Mouse (Mus musculus) lung, embryonic 15.5 days (tissue): ENCODE results near the gene Il18rap. TPM values are rescaled to one million over a fixed set of nuclear protein-coding genes. Genes with fewer than 3 reads are reported as not detected.

Experiments used
- ATAC-seq: fragments of 200-750 bp; cut with Nextera tagmentation; 2 replicates; pipeline ENCODE4 v1.8.0; 2017; ENCODE audit warnings: moderate number of reproducible peaks, borderline replicate concordance; ENCODE audit not compliant: low FRiP score, low TSS enrichment; ENCODE audit errors: extremely low read depth
- H3K27ac ChIP-seq: fragments of 300-500 bp; sonication (generic); 2 replicates; pipeline ENCODE4 v1.5.1; 2015; ENCODE audit warnings: moderate library complexity, mild to moderate bottlenecking, inconsistent platforms
- H3K27me3 ChIP-seq: fragments of 300-500 bp; sonication (generic); 2 replicates; pipeline ENCODE4 v1.6.1; 2015; ENCODE audit warnings: inconsistent platforms
- H3K36me3 ChIP-seq: fragments of 300-500 bp; sonication (generic); 2 replicates; pipeline ENCODE4 v1.6.1; 2015; ENCODE audit warnings: inconsistent platforms
- H3K4me1 ChIP-seq: fragments of 300-500 bp; sonication (generic); 2 replicates; pipeline ENCODE4 v1.6.1; 2015; ENCODE audit warnings: inconsistent platforms
- H3K4me2 ChIP-seq: fragments of 300-500 bp; sonication (generic); 2 replicates; pipeline ENCODE4 v1.6.1; 2015; ENCODE audit warnings: inconsistent platforms, mild to moderate bottlenecking, moderate library complexity
- H3K4me3 ChIP-seq: fragments of 300-500 bp; sonication (generic); 2 replicates; pipeline ENCODE4 v1.5.1; 2015; ENCODE audit warnings: mild to moderate bottlenecking, inconsistent platforms
- H3K9ac ChIP-seq: fragments of 300-500 bp; sonication (generic); 2 replicates; pipeline ENCODE4 v1.6.1; 2015; ENCODE audit warnings: inconsistent platforms
- H3K9me3 ChIP-seq: fragments of 300-500 bp; sonication (generic); 2 replicates; pipeline ENCODE4 v1.6.1; 2016; ENCODE audit warnings: inconsistent platforms
- WGBS: fragments of 180-500 bp; shearing (Covaris S2); methylation state at CpG from one replicate; pipeline ENCODE4 v1.1.7; 2015; 5-methylcytosine and 5-hydroxymethylcytosine counted together
- polyA plus RNA-seq: library from polyadenylated mRNA; unstranded; fragments of >200 nt; fragmentation: Nextera tagmentation; extraction: Ambion mirVana; gene quantifications from 2 replicates; pipeline ENCODE4 v1.2.1, GENCODE M21; 2015

The Il18rap gene
- polyA plus RNA-seq, 1 experiment from 2014 or later = 0.17 TPM

- no peaks in the 10 kb centered on the region for H3K36me3 ChIP-seq
- WGBS = 75% methylated on average over 4 of the region's 4 CpGs
Measured at GRCm38 (mm10) chr1:40494594-40494993, 20.6 kb upstream of the Il18rap start.

GRCm38 (mm10) chr1:40499708-40500107 is 15.5 kb upstream of the Il18rap start:
- Histone ChIP-seq H3K9ac (no peak overlapping the region), H3K36me3 (no peaks in the 10 kb centered on the region)
- no peak for ATAC-seq

More at GRCm38 (mm10) chr1:40494594-40494993, 20.6 kb upstream of the Il18rap start:
- H3K27ac ChIP-seq = no peak overlapping the region
- no peaks in the 10 kb centered on the region for H3K4me1 ChIP-seq
- no peaks in the 10 kb centered on the region for H3K9me3 ChIP-seq
- H3K4me2 ChIP-seq = no peak overlapping the region
- no peaks in the 10 kb centered on the region for H3K27me3 ChIP-seq
- no peak for ATAC-seq
- no peak overlapping the region for H3K4me3 ChIP-seq
- no peak overlapping the region for H3K9ac ChIP-seq

GRCm38 (mm10) chr1:40501126-40501525 is 14.0 kb upstream of the Il18rap start:
- Histone ChIP-seq H3K4me1 (no peaks in the 10 kb centered on the region), H3K9ac (no peak overlapping the region), H3K4me3 (no peak overlapping the region), H3K36me3 (no peaks in the 10 kb centered on the region), H3K27me3 (no peaks in the 10 kb centered on the region), H3K27ac (no peak overlapping the region), H3K4me2 (no peak overlapping the region), H3K9me3 (no peaks in the 10 kb centered on the region)
- ATAC-seq = no peak
- WGBS = 74% methylated on average over 4 of the region's 4 CpGs

More at GRCm38 (mm10) chr1:40499708-40500107, 15.5 kb upstream of the Il18rap start:
- H3K27me3 ChIP-seq = no peaks in the 10 kb centered on the region
- H3K27ac ChIP-seq = no peak overlapping the region
- H3K4me2 ChIP-seq = no peak overlapping the region
- WGBS = 56% methylated on average over 1 of the region's 1 CpGs
- no peaks in the 10 kb centered on the region for H3K9me3 ChIP-seq
- H3K4me1 ChIP-seq = no peaks in the 10 kb centered on the region
- H3K4me3 ChIP-seq = no peak overlapping the region

- WGBS = 73% methylated on average over 11 of the region's 11 CpGs
- Histone ChIP-seq H3K36me3 (no peaks in the 10 kb centered on the region), H3K4me2 (no peak overlapping the region), H3K9me3 (no peaks in the 10 kb centered on the region), H3K27ac (no peak overlapping the region), H3K27me3 (no peaks in the 10 kb centered on the region), H3K4me1 (no peaks in the 10 kb centered on the region), H3K9ac (no peak overlapping the region), H3K4me3 (no peak overlapping the region)
- ATAC-seq = no peak
Measured at GRCm38 (mm10) chr1:40501546-40502398, 13.4 kb upstream of the Il18rap start.

- no peak overlapping the region for H3K9ac ChIP-seq
- H3K9me3 ChIP-seq = no peaks in the 10 kb centered on the region
- no peak for ATAC-seq
- no peaks in the 10 kb centered on the region for H3K4me1 ChIP-seq
- no peaks in the 10 kb centered on the region for H3K27me3 ChIP-seq
- no peak overlapping the region for H3K4me3 ChIP-seq
- no peaks in the 10 kb centered on the region for H3K36me3 ChIP-seq
- H3K27ac ChIP-seq = no peak overlapping the region
- H3K4me2 ChIP-seq = no peak overlapping the region
- 64% methylated on average over 5 of the region's 5 CpGs for WGBS
Measured at GRCm38 (mm10) chr1:40504548-40504947, 10.6 kb upstream of the Il18rap start.

GRCm38 (mm10) chr1:40516364-40516763 is 1.2 kb downstream of the Il18rap start:
- no peaks in the 10 kb centered on the region for H3K27me3 ChIP-seq
- WGBS = 89% methylated on average over 6 of the region's 6 CpGs
- H3K27ac ChIP-seq = no peak overlapping the region
- ATAC-seq = no peak
- H3K4me2 ChIP-seq = no peak overlapping the region
- H3K4me1 ChIP-seq = no peaks in the 10 kb centered on the region
- H3K9ac ChIP-seq = no peak overlapping the region
- H3K4me3 ChIP-seq = no peak overlapping the region
- H3K36me3 ChIP-seq = no peaks in the 10 kb centered on the region
- no peaks in the 10 kb centered on the region for H3K9me3 ChIP-seq

GRCm38 (mm10) chr1:40522918-40523317 is 7.8 kb downstream of the Il18rap start:
- Histone ChIP-seq H3K9me3 (no peaks in the 10 kb centered on the region), H3K27me3 (no peaks in the 10 kb centered on the region), H3K4me1 (no peaks in the 10 kb centered on the region), H3K36me3 (no peaks in the 10 kb centered on the region), H3K27ac (no peak overlapping the region), H3K9ac (no peak overlapping the region), H3K4me2 (no peak overlapping the region), H3K4me3 (no peak overlapping the region)
- 74% methylated on average over 7 of the region's 7 CpGs for WGBS
- no peak for ATAC-seq

GRCm38 (mm10) chr1:40523971-40524722 is 9.0 kb downstream of the Il18rap start:
- Histone ChIP-seq H3K4me2 (no peak overlapping the region), H3K27me3 (no peaks in the 10 kb centered on the region), H3K9me3 (no peaks in the 10 kb centered on the region), H3K4me1 (no peaks in the 10 kb centered on the region), H3K36me3 (no peaks in the 10 kb centered on the region), H3K4me3 (no peak overlapping the region), H3K9ac (no peak overlapping the region), H3K27ac (no peak overlapping the region)
- no peak for ATAC-seq
- WGBS = 77% methylated on average over 5 of the region's 5 CpGs

GRCm38 (mm10) chr1:40529287-40529686 is 14.1 kb downstream of the Il18rap start:
- 79% methylated on average over 5 of the region's 5 CpGs for WGBS
- ATAC-seq = no peak

GRCm38 (mm10) chr1:40537577-40537976 is 22.4 kb downstream of the Il18rap start:
- no peaks in the 10 kb centered on the region for H3K36me3 ChIP-seq
- H3K9ac ChIP-seq = no peak overlapping the region
- H3K4me3 ChIP-seq = no peak overlapping the region
- WGBS = 65% methylated on average over 5 of the region's 5 CpGs
- no peak for ATAC-seq
- no peak overlapping the region for H3K27ac ChIP-seq
- no peaks in the 10 kb centered on the region for H3K9me3 ChIP-seq
- no peaks in the 10 kb centered on the region for H3K27me3 ChIP-seq
- no peak overlapping the region for H3K4me2 ChIP-seq
- no peaks in the 10 kb centered on the region for H3K4me1 ChIP-seq

More at GRCm38 (mm10) chr1:40529287-40529686, 14.1 kb downstream of the Il18rap start:
- Histone ChIP-seq H3K4me2 (no peak overlapping the region), H3K9me3 (no peaks in the 10 kb centered on the region), H3K27ac (no peak overlapping the region), H3K36me3 (no peaks in the 10 kb centered on the region), H3K27me3 (no peaks in the 10 kb centered on the region), H3K9ac (no peak overlapping the region), H3K4me3 (no peak overlapping the region), H3K4me1 (no peaks in the 10 kb centered on the region)

GRCm38 (mm10) chr1:40544650-40545049 is 29.5 kb downstream of the Il18rap start:
- 2% methylated on average over 2 of the region's 2 CpGs for WGBS
- Histone ChIP-seq H3K4me3 (no peak overlapping the region), H3K36me3 (no peaks in the 10 kb centered on the region), H3K4me2 (no peak overlapping the region), H3K4me1 (no peaks in the 10 kb centered on the region), H3K9me3 (no peaks in the 10 kb centered on the region), H3K27ac (no peak overlapping the region), H3K27me3 (no peaks in the 10 kb centered on the region), H3K9ac (no peak overlapping the region)
- ATAC-seq = no peak

GRCm38 (mm10) chr1:40546645-40547044 is 31.5 kb downstream of the Il18rap start:
- Histone ChIP-seq H3K27me3 (no peaks in the 10 kb centered on the region), H3K27ac (no peak overlapping the region), H3K4me2 (no peak overlapping the region), H3K9me3 (no peaks in the 10 kb centered on the region), H3K36me3 (no peaks in the 10 kb centered on the region), H3K4me1 (no peaks in the 10 kb centered on the region), H3K9ac (no peak overlapping the region), H3K4me3 (no peak overlapping the region)
- WGBS = 61% methylated on average over 4 of the region's 4 CpGs
- no peak for ATAC-seq
